Mouse (Mus musculus) MEL (cell line): ENCODE results near the gene Hbp1.

Experiments
- CTCF ChIP-seq, 3 experiments: IDR thresholded peaks in 2 of 3; conservative IDR thresholded peaks in 1 of 3; 2 replicates each; pipeline ENCODE4 v1.5.1; 2011 to 2012; ENCODE audit warnings: low read length in 3 of 3, low read depth in 2 of 3, mild to moderate bottlenecking in 2 of 3, improper control_type of control experiment in 1 of 3, inconsistent platforms in 1 of 3, mixed read lengths in 1 of 3, moderate library complexity in 1 of 3; ENCODE audit not compliant: control insufficient read depth in 1 of 3, insufficient read depth in 1 of 3, poor library complexity in 1 of 3, severe bottlenecking in 1 of 3
- E2F4 ChIP-seq: IDR thresholded peaks from 2 replicates; pipeline ENCODE4 v1.6.1; 2011; ENCODE audit warnings: low read depth, low read length, improper control_type of control experiment, borderline replicate concordance
- ELF1 ChIP-seq: IDR thresholded peaks from 2 replicates; pipeline ENCODE4 v1.6.1; 2014; ENCODE audit warnings: low read depth, mild to moderate bottlenecking, inconsistent platforms, low read length, improper control_type of control experiment, moderate library complexity
- HCFC1 ChIP-seq: IDR thresholded peaks from 2 replicates; pipeline ENCODE4 v1.6.1; 2012; ENCODE audit warnings: low read depth, mild to moderate bottlenecking, inconsistent platforms, low read length, improper control_type of control experiment, moderate library complexity
- MAX ChIP-seq: IDR thresholded peaks from 2 replicates; pipeline ENCODE4 v1.6.1; 2011; ENCODE audit warnings: low read length, improper control_type of control experiment
- MYC ChIP-seq: IDR thresholded peaks from 2 replicates; pipeline ENCODE4 v1.6.1; 2011; ENCODE audit warnings: low read depth, mild to moderate bottlenecking, low read length, improper control_type of control experiment, moderate library complexity
- POLR2A ChIP-seq, 2 experiments: IDR thresholded peaks; 2 replicates each; pipeline ENCODE4 v1.6.1; 2011 to 2012; ENCODE audit warnings: low read length in 2 of 2, mild to moderate bottlenecking in 2 of 2, control low read depth in 1 of 2, improper control_type of control experiment in 1 of 2, low read depth in 1 of 2, moderate library complexity in 1 of 2; ENCODE audit not compliant: control insufficient read depth in 1 of 2, insufficient read depth in 1 of 2, poor library complexity in 1 of 2
- POLR2AphosphoS2 ChIP-seq: IDR thresholded peaks from 2 replicates; pipeline ENCODE4 v1.6.1; 2011; ENCODE audit warnings: low read length, improper control_type of control experiment
- RAD21 ChIP-seq: IDR thresholded peaks from 2 replicates; pipeline ENCODE4 v1.6.1; 2011; ENCODE audit warnings: mild to moderate bottlenecking, low read depth, low read length, improper control_type of control experiment
- SIN3A ChIP-seq: IDR thresholded peaks from 2 replicates; pipeline ENCODE4 v1.6.1; 2012; ENCODE audit warnings: low read length, improper control_type of control experiment, inconsistent platforms
- SMC3 ChIP-seq: IDR thresholded peaks from 2 replicates; pipeline ENCODE4 v1.6.1; 2011; ENCODE audit warnings: low read depth, low read length, improper control_type of control experiment
- ZC3H11A ChIP-seq: IDR thresholded peaks from 2 replicates; pipeline ENCODE4 v1.6.1; 2012; ENCODE audit warnings: low read depth, mild to moderate bottlenecking, inconsistent platforms, low read length, improper control_type of control experiment

DNA sequence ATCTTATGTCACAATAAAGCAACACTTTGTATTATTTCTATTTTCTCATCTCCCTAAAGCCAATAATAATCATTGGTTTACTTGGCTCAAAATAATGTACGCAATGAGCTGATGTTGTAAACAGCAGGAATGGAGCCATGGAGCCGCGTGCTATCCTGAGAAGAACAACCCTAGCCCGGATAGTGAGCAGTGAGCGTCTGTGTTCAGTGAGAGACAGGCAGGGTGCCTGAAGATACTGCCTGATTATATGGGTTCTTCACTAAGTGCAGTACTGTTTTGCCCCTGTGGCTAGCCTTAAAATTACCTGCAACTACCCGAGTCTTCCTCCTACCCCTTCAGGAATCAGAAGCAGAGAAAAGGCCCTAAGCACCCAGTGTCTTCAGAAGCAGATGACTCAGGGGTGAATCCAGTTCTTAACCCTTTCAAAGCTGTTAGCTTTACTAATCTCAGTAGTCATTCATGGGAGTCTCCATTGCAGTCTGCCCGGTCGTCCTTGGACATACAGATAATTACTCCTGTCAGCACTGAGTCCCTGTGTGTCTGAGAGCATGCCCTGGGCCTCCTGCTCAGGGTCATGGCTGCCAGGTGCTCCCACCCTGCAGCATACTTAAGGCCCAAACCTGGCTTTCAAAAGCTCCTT lies 55.1 kb downstream of the Hbp1 start:
- no peak for TF ChIP-seq SMC3
- TF ChIP-seq MAX = no peak
- TF ChIP-seq POLR2AphosphoS2 = no peak
- TF ChIP-seq HCFC1 = no peak
- no peak for TF ChIP-seq RAD21
- no peak for TF ChIP-seq ZC3H11A
- TF ChIP-seq CTCF (IDR thresholded peaks at IDR 0.05 in 2 of 3, conservative IDR thresholded peaks at IDR 0.05 in 1 of 3; ENCODE audit: control insufficient read depth in 1 of 3, insufficient read depth in 1 of 3, low read depth in 2 of 3, low read length in 3 of 3, poor library complexity in 1 of 3, severe bottlenecking in 1 of 3) = no peak
- no peak for TF ChIP-seq POLR2A (IDR thresholded peaks at IDR 0.05; ENCODE audit: control insufficient read depth in 1 of 2, insufficient read depth in 1 of 2, low read depth in 1 of 2, low read length in 2 of 2, poor library complexity in 1 of 2)
- no peak for TF ChIP-seq ELF1
- no peak for TF ChIP-seq SIN3A
- no peak for TF ChIP-seq E2F4
- no peak for TF ChIP-seq MYC
